Mouse (Mus musculus) frontal cortex, adult (tissue): ENCODE results near the gene Nubpl.

Experiments used
- ATAC-seq: cut with Nextera tagmentation; 2 replicates; pipeline ENCODE4 v1.9.2; 2017; ENCODE audit warnings: mild to moderate bottlenecking, moderate library complexity, mixed read lengths; ENCODE audit not compliant: low TSS enrichment

The Nubpl gene

GRCm38 (mm10) chr12:52242712-52243111 is 145.2 kb downstream of the Nubpl start:
- no peak for ATAC-seq

GRCm38 (mm10) chr12:52247438-52247837 is 149.9 kb downstream of the Nubpl start:
- ATAC-seq: no peak

- no peak for ATAC-seq
Measured at GRCm38 (mm10) chr12:52248531-52248930, 151.0 kb downstream of the Nubpl start.

- no peak for ATAC-seq
Measured at GRCm38 (mm10) chr12:52254089-52254488, 156.6 kb downstream of the Nubpl start.

GRCm38 (mm10) chr12:52268131-52268530 is 170.6 kb downstream of the Nubpl start:
- no peak for ATAC-seq

- peak; percentile 94 for ATAC-seq
Measured at GRCm38 (mm10) chr12:52272828-52273227, 175.3 kb downstream of the Nubpl start.

- ATAC-seq: no peak
Measured at GRCm38 (mm10) chr12:52276320-52276719, 178.8 kb downstream of the Nubpl start.

GRCm38 (mm10) chr12:52281232-52281631 is 183.7 kb downstream of the Nubpl start:
- ATAC-seq: peak; percentile 47; the same call in 1 of the 2 replicates

- ATAC-seq: no peak
Measured at GRCm38 (mm10) chr12:52284471-52284870, 186.9 kb downstream of the Nubpl start.

GRCm38 (mm10) chr12:52286802-52287201 is 189.3 kb downstream of the Nubpl start:
- no peak for ATAC-seq

GRCm38 (mm10) chr12:52288537-52288936 is 191.0 kb downstream of the Nubpl start:
- ATAC-seq: no peak

GRCm38 (mm10) chr12:52288941-52289567 is 191.5 kb downstream of the Nubpl start:
- ATAC-seq: peak; percentile 89

GRCm38 (mm10) chr12:52289594-52289993 is 192.1 kb downstream of the Nubpl start:
- ATAC-seq: peak; percentile 28; the same call in 1 of the 2 replicates

- ATAC-seq: no peak
Measured at GRCm38 (mm10) chr12:52293931-52294330, 196.4 kb downstream of the Nubpl start.

- ATAC-seq: no peak
Measured at GRCm38 (mm10) chr12:52297988-52298387, 200.5 kb downstream of the Nubpl start.

GRCm38 (mm10) chr12:52298683-52299082 is 201.1 kb downstream of the Nubpl start:
- no peak for ATAC-seq

- ATAC-seq: peak; percentile 91
Measured at GRCm38 (mm10) chr12:52302961-52303360, 205.4 kb downstream of the Nubpl start.

- ATAC-seq: no peak
Measured at GRCm38 (mm10) chr12:52306348-52306747, 208.8 kb downstream of the Nubpl start.

- no peak for ATAC-seq
Measured at GRCm38 (mm10) chr12:52307331-52307982, 209.9 kb downstream of the Nubpl start.

GRCm38 (mm10) chr12:52308628-52309027 is 211.1 kb downstream of the Nubpl start:
- ATAC-seq: no peak

- ATAC-seq: no peak
Measured at GRCm38 (mm10) chr12:52314818-52315217, 217.3 kb downstream of the Nubpl start.

- ATAC-seq: no peak
Measured at GRCm38 (mm10) chr12:52317635-52318034, 220.1 kb downstream of the Nubpl start.

- ATAC-seq: no peak
Measured at GRCm38 (mm10) chr12:52318426-52318825, 220.9 kb downstream of the Nubpl start.

GRCm38 (mm10) chr12:52319156-52319555 is 221.6 kb downstream of the Nubpl start:
- ATAC-seq: no peak
